Mouse (Mus musculus) CH12.LX (cell line): Measurements from ENCODE around the gene Eif1ad. TPM values are rescaled to one million over a fixed set of nuclear protein-coding genes. Genes with fewer than 3 reads are reported as not detected.

Source experiments
- DNase-seq: peaks from one replicate; pipeline ENCODE4 v3.0.0-alpha.2; 2013; ENCODE audit errors: extremely low read depth
- H3K27ac ChIP-seq: 2 replicates; pipeline ENCODE4 v1.5.1; 2012; ENCODE audit warnings: low read depth, mild to moderate bottlenecking, control low read depth, moderate library complexity; ENCODE audit not compliant: insufficient read depth
- H3K27me3 ChIP-seq: replicated peaks from 2 replicates; pipeline ENCODE3; 2012; ENCODE audit warnings: inconsistent platforms
- H3K36me3 ChIP-seq, 2 experiments: replicated peaks in 1 of 2; 2 replicates each; pipeline versions ENCODE3 to v1.6.1; 2012; ENCODE audit warnings: inconsistent platforms in 1 of 2, low read length in 1 of 2, mild to moderate bottlenecking in 1 of 2, mixed read lengths in 1 of 2, moderate library complexity in 1 of 2; ENCODE audit not compliant: control insufficient read depth in 1 of 2, insufficient read depth in 1 of 2
- H3K4me1 ChIP-seq, 2 experiments: 2 replicates each; pipeline ENCODE4 v1.6.1; 2012; ENCODE audit warnings: inconsistent platforms in 1 of 2, moderate library complexity in 1 of 2; ENCODE audit not compliant: insufficient read depth in 2 of 2, control insufficient read depth in 1 of 2
- H3K4me2 ChIP-seq: 2 replicates; pipeline ENCODE4 v1.6.1; 2012; ENCODE audit warnings: low read depth, mild to moderate bottlenecking, control low read depth; ENCODE audit not compliant: poor library complexity, insufficient read depth, severe bottlenecking
- H3K4me3 ChIP-seq, 3 experiments: fragments of 150-350 bp in 1 of 3; sonication (generic) in 1 of 3; replicated peaks in 1 of 3; 2 replicates each; pipeline versions ENCODE3 to v1.5.1; 2011 to 2012; ENCODE audit warnings: low read depth in 2 of 3, low read length in 2 of 3, mild to moderate bottlenecking in 2 of 3, moderate library complexity in 2 of 3, control low read depth in 1 of 3, improper control_type of control experiment in 1 of 3, inconsistent platforms in 1 of 3, mixed read lengths in 1 of 3; ENCODE audit not compliant: poor library complexity in 1 of 3
- H3K79me2 ChIP-seq: replicated peaks from 2 replicates; pipeline ENCODE4 v1.6.1; 2012; ENCODE audit warnings: mild to moderate bottlenecking, moderate library complexity; ENCODE audit not compliant: control insufficient read depth, poor library complexity, insufficient read depth, severe bottlenecking; ENCODE audit errors: extremely low read depth
- H3K9ac ChIP-seq: 2 replicates; pipeline ENCODE4 v1.6.1; 2012; ENCODE audit warnings: low read depth, mild to moderate bottlenecking, control low read depth, moderate library complexity; ENCODE audit not compliant: insufficient read depth
- H3K9me3 ChIP-seq: replicated peaks from 2 replicates; pipeline ENCODE3; 2012; ENCODE audit warnings: low read length, inconsistent platforms, mixed read lengths
- BHLHE40 ChIP-seq: IDR thresholded peaks from 2 replicates; pipeline ENCODE4 v1.6.1; 2011; ENCODE audit warnings: mild to moderate bottlenecking, low read depth, low read length, improper control_type of control experiment
- CTCF ChIP-seq, 2 experiments: IDR thresholded peaks in 1 of 2; conservative IDR thresholded peaks in 1 of 2; 2 replicates each; pipeline ENCODE4 v1.5.1; 2011 to 2012; ENCODE audit warnings: low read depth in 2 of 2, low read length in 2 of 2, improper control_type of control experiment in 1 of 2, inconsistent platforms in 1 of 2, mild to moderate bottlenecking in 1 of 2, moderate library complexity in 1 of 2
- E2F4 ChIP-seq: IDR thresholded peaks from 2 replicates; pipeline ENCODE4 v1.6.1; 2011; ENCODE audit warnings: low read depth, low read length, improper control_type of control experiment; ENCODE audit not compliant: insufficient replicate concordance
- ELF1 ChIP-seq: IDR thresholded peaks from 2 replicates; pipeline ENCODE4 v1.6.1; 2014; ENCODE audit warnings: low read depth, mild to moderate bottlenecking, inconsistent platforms, low read length, improper control_type of control experiment
- ETS1 ChIP-seq: conservative IDR thresholded peaks from 2 replicates; pipeline ENCODE4 v1.6.1; 2012; ENCODE audit warnings: low read depth, mild to moderate bottlenecking, inconsistent platforms, low read length, improper control_type of control experiment, moderate library complexity
- HCFC1 ChIP-seq: IDR thresholded peaks from 2 replicates; pipeline ENCODE4 v1.6.1; 2012; ENCODE audit warnings: low read depth, mild to moderate bottlenecking, inconsistent platforms, low read length, improper control_type of control experiment
- IRF4 ChIP-seq: IDR thresholded peaks from 2 replicates; pipeline ENCODE4 v1.6.1; 2014; ENCODE audit warnings: low read depth, mild to moderate bottlenecking, inconsistent platforms, low read length, improper control_type of control experiment
- JUN ChIP-seq: IDR thresholded peaks from 2 replicates; pipeline ENCODE4 v1.6.1; 2011; ENCODE audit warnings: low read depth, mild to moderate bottlenecking, low read length, improper control_type of control experiment, moderate library complexity; ENCODE audit not compliant: insufficient read depth
- JUND ChIP-seq: conservative IDR thresholded peaks from 2 replicates; pipeline ENCODE4 v1.6.1; 2011; ENCODE audit warnings: low read depth, low read length, improper control_type of control experiment
- KAT2A ChIP-seq: IDR thresholded peaks from 2 replicates; pipeline ENCODE4 v1.6.1; 2012; ENCODE audit warnings: low read length, improper control_type of control experiment, inconsistent platforms; ENCODE audit not compliant: insufficient replicate concordance
- MAFK ChIP-seq: IDR thresholded peaks from 2 replicates; pipeline ENCODE4 v1.6.1; 2011; ENCODE audit warnings: low read length, improper control_type of control experiment; ENCODE audit not compliant: insufficient replicate concordance
- MAZ ChIP-seq: IDR thresholded peaks from 2 replicates; pipeline ENCODE4 v1.6.1; 2012; ENCODE audit warnings: low read depth, mild to moderate bottlenecking, inconsistent platforms, low read length, improper control_type of control experiment, moderate library complexity
- MEF2A ChIP-seq: IDR thresholded peaks from 2 replicates; pipeline ENCODE4 v1.6.1; 2014; ENCODE audit warnings: low read depth, mild to moderate bottlenecking, inconsistent platforms, low read length, improper control_type of control experiment, borderline replicate concordance
- MXI1 ChIP-seq: IDR thresholded peaks from 2 replicates; pipeline ENCODE4 v1.6.1; 2011; ENCODE audit warnings: mild to moderate bottlenecking, low read depth, low read length, improper control_type of control experiment
- NELFE ChIP-seq: IDR thresholded peaks from 2 replicates; pipeline ENCODE4 v1.6.1; 2011; ENCODE audit warnings: low read depth, low read length, improper control_type of control experiment
- NRF1 ChIP-seq: IDR thresholded peaks from 2 replicates; pipeline ENCODE4 v1.6.1; 2014; ENCODE audit warnings: low read depth, mild to moderate bottlenecking, inconsistent platforms, low read length, improper control_type of control experiment, moderate library complexity
- PAX5 ChIP-seq: IDR thresholded peaks from 2 replicates; pipeline ENCODE4 v1.6.1; 2012; ENCODE audit warnings: low read length, inconsistent platforms, mixed read lengths
- POLR2A ChIP-seq: IDR thresholded peaks from 2 replicates; pipeline ENCODE4 v1.6.1; 2011; ENCODE audit warnings: low read depth, mild to moderate bottlenecking, improper control_type of control experiment, low read length
- RAD21 ChIP-seq: IDR thresholded peaks from 2 replicates; pipeline ENCODE4 v1.6.1; 2011; ENCODE audit warnings: low read depth, mild to moderate bottlenecking, low read length, improper control_type of control experiment, moderate library complexity
- RCOR1 ChIP-seq: conservative IDR thresholded peaks from 2 replicates; pipeline ENCODE4 v1.6.1; 2012; ENCODE audit warnings: low read depth, mild to moderate bottlenecking, inconsistent platforms, low read length, improper control_type of control experiment
- SMC3 ChIP-seq: IDR thresholded peaks from 2 replicates; pipeline ENCODE4 v1.6.1; 2011; ENCODE audit warnings: low read depth, low read length, improper control_type of control experiment
- TBP ChIP-seq: conservative IDR thresholded peaks from 2 replicates; pipeline ENCODE4 v1.6.1; 2011; ENCODE audit warnings: low read depth, low read length, improper control_type of control experiment
- TCF12 ChIP-seq: IDR thresholded peaks from 2 replicates; pipeline ENCODE4 v1.6.1; 2014; ENCODE audit warnings: low read depth, mild to moderate bottlenecking, inconsistent platforms, low read length, improper control_type of control experiment
- UBTF ChIP-seq: IDR thresholded peaks from 2 replicates; pipeline ENCODE4 v1.6.1; 2012; ENCODE audit warnings: low read depth, mild to moderate bottlenecking, inconsistent platforms, low read length, improper control_type of control experiment, moderate library complexity
- USF1 ChIP-seq: IDR thresholded peaks from 2 replicates; pipeline ENCODE4 v1.6.1; 2014; ENCODE audit warnings: low read depth, mild to moderate bottlenecking, inconsistent platforms, low read length, improper control_type of control experiment
- ZNF384 ChIP-seq: IDR thresholded peaks from 2 replicates; pipeline ENCODE4 v1.6.1; 2012; ENCODE audit warnings: low read depth, low read length, improper control_type of control experiment, inconsistent platforms
- dilution Hi-C: fragments of 300-500 bp; cut with MboI; formaldehyde crosslinking; loops from 2 replicates; pipeline ENCODE4 v1.14.3; 2020; ENCODE audit warnings: low sequenced_read_pairs; ENCODE audit not compliant: extremely low pct_unique_long_range_greater_than_20kb, extremely low pct_ligation_motif_present
- in situ Hi-C: fragments of 300-500 bp; cut with MboI; formaldehyde crosslinking; loops from 3 replicates; pipeline ENCODE4 v1.14.3; 2019; ENCODE audit warnings: low sequenced_read_pairs, low pct_ligation_motif_present, low pct_unique_long_range_greater_than_20kb, mixed read lengths
- polyA plus RNA-seq: library from polyadenylated mRNA; unstranded; fragments of >175 nt; gene quantifications from 2 replicates; pipeline ENCODE4 v1.2.1, GENCODE M21; 2012; ENCODE audit warnings: low read depth; ENCODE audit not compliant: insufficient read length
- total RNA-seq, 2 experiments: library from RNA; depleted of rRNA; stranded (reverse); fragments of 300-350 nt in 1 of 2; fragments of >200 nt in 1 of 2; gene quantifications; 2 replicates each; pipeline ENCODE4 v1.2.3; 2012 to 2014

The Eif1ad gene
- total and polyA plus RNA-seq, 3 experiments, result 68.4 to 98.8 (median 79.3) TPM

DNA sequence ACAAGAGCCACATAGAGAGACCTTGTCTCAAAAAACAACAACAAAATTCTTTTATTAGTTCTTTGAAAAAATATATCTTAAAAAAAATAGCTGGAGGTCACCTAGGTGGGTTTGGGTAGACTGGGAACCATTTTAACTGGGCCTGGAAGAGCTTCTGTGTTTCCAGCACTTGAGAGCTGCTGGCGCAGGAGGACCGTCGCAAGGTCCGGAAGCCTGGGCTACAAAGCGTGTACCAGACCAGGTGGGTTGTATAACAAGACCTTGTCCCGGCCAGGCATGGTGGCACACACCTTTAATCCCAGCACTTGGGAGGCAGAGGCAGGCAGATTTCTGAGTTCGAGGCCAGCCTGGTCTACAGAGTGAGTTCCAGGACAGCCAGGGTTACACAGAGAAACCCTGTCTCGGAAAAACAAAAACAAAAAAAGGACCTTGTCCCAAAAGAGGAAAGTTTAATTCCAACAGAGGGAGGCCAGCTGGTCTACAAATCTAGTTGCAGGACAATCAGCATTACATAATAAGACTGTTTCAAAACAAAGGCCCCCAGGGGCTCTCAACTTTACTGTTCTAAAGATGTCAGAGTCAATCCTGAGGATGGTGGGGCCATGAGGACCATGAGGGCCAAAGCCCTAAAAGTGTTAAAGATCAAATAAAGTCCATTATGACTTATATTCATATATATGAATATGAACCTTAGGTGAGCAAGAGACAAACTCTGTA, 52.4 kb downstream of the Eif1ad start:
- no peak overlapping the region for H3K4me3 ChIP-seq
- peaks cover 21 to 59% of the 10 kb centered on the region in 2 experiments for H3K36me3 ChIP-seq
- no peak overlapping the region for H3K4me2 ChIP-seq
- dilution Hi-C loops, result no loop called here
- in situ Hi-C loops, result no loop called here
- no peak overlapping the region for H3K9ac ChIP-seq
- peaks cover 6 to 15% of the 10 kb centered on the region in 2 experiments for H3K4me1 ChIP-seq
- no peaks in the 10 kb centered on the region for H3K79me2 ChIP-seq
- no peak for DNase-seq
- no peaks in the 10 kb centered on the region for H3K27me3 ChIP-seq
- no peak overlapping the region for H3K27ac ChIP-seq
- H3K9me3 ChIP-seq, result no peaks in the 10 kb centered on the region
- TF ChIP-seq SMC3 (no peak), NRF1 (no peak), NELFE (no peak), TCF12 (no peak), RCOR1 (no peak), BHLHE40 (no peak), ELF1 (no peak), RAD21 (no peak)

GRCm38 (mm10) chr19:5419630-5420029, 53.1 kb downstream of the Eif1ad start:
- no peaks in the 10 kb centered on the region for H3K27me3 ChIP-seq
- DNase-seq, result no peak
- in situ Hi-C loops, result no loop called here
- no peak overlapping the region for H3K4me2 ChIP-seq
- H3K4me1 ChIP-seq, result peaks cover 6 to 15% of the 10 kb centered on the region in 2 experiments
- dilution Hi-C loops, result no loop called here
- H3K9me3 ChIP-seq, result no peaks in the 10 kb centered on the region
- no peak overlapping the region for H3K9ac ChIP-seq
- no peak for TF ChIP-seq MEF2A
- TF ChIP-seq ZNF384, result no peak
- TF ChIP-seq E2F4, result no peak
- TF ChIP-seq POLR2A, result no peak
- no peak for TF ChIP-seq ETS1
- TF ChIP-seq MAZ, result no peak
- H3K27ac ChIP-seq, result no peak overlapping the region
- no peak overlapping the region for H3K4me3 ChIP-seq
- peaks cover 21 to 59% of the 10 kb centered on the region in 2 experiments for H3K36me3 ChIP-seq
- no peaks in the 10 kb centered on the region for H3K79me2 ChIP-seq

- H3K4me2 ChIP-seq, result no peak overlapping the region
- dilution Hi-C loops (no loop called here), in situ Hi-C loops (no loop called here)
- H3K9me3 ChIP-seq, result no peaks in the 10 kb centered on the region
- H3K79me2 ChIP-seq, result no peaks in the 10 kb centered on the region
- peaks cover 21 to 59% of the 10 kb centered on the region in 2 experiments for H3K36me3 ChIP-seq
- H3K9ac ChIP-seq, result no peak overlapping the region
- H3K27me3 ChIP-seq, result no peaks in the 10 kb centered on the region
- DNase-seq, result no peak
- H3K4me3 ChIP-seq, result no peak overlapping the region
- no peak overlapping the region for H3K27ac ChIP-seq
- H3K4me1 ChIP-seq, result peaks cover 6 to 15% of the 10 kb centered on the region in 2 experiments
- TF ChIP-seq ELF1, result no peak
- no peak for TF ChIP-seq JUN
- no peak for TF ChIP-seq UBTF
- TF ChIP-seq USF1, result no peak
- no peak for TF ChIP-seq MXI1
- no peak for TF ChIP-seq NRF1
- TF ChIP-seq HCFC1, result no peak
- TF ChIP-seq IRF4, result no peak
- no peak for TF ChIP-seq ZNF384
- TF ChIP-seq MAZ, result no peak
- no peak for TF ChIP-seq PAX5
- TF ChIP-seq CTCF (conservative IDR thresholded peaks at IDR 0.05 in 1 of 2, IDR thresholded peaks at IDR 0.05 in 1 of 2; ENCODE audit: low read depth in 2 of 2, low read length in 2 of 2), result no peak
- no peak for TF ChIP-seq MAFK
- no peak for TF ChIP-seq TBP
- TF ChIP-seq JUND, result no peak
- no peak for TF ChIP-seq SMC3
- TF ChIP-seq KAT2A, result no peak
Observed at GRCm38 (mm10) chr19:5420579-5420978, 54.0 kb downstream of the Eif1ad start.
